Mouse (Mus musculus) ES-E14 (cell line): ENCODE measurements around the gene H2-Ob. TPM values are rescaled to one million over a fixed set of nuclear protein-coding genes. Genes with fewer than 3 reads are reported as not detected.
A peak's percentile ranks its signal among the peaks of the same experiment; 100 is the strongest.

Experiments
- DNase-seq: peaks from one replicate; pipeline ENCODE4 v3.0.0-alpha.2; 2013; ENCODE audit warnings: low read depth, low spot score
- H3K27ac ChIP-seq: 2 replicates; pipeline ENCODE4 v1.5.1; 2012; ENCODE audit warnings: low read depth, mild to moderate bottlenecking, low read length, moderate library complexity, mixed read lengths; ENCODE audit not compliant: poor library complexity, insufficient read depth, severe bottlenecking
- H3K36me3 ChIP-seq: 2 replicates; pipeline ENCODE4 v1.6.1; 2012; ENCODE audit warnings: mild to moderate bottlenecking, low read length, moderate library complexity, mixed read lengths; ENCODE audit not compliant: control insufficient read depth, poor library complexity, insufficient read depth, severe bottlenecking
- H3K4me1 ChIP-seq, 2 experiments: fragments of 150-350 bp in 1 of 2; sonication (generic) in 1 of 2; 2 replicates each; pipeline ENCODE4 v1.6.1; 2012; ENCODE audit warnings: low read length in 2 of 2, mild to moderate bottlenecking in 1 of 2, mixed read lengths in 1 of 2; ENCODE audit not compliant: control insufficient read depth in 2 of 2, insufficient read depth in 2 of 2, poor library complexity in 1 of 2
- H3K4me3 ChIP-seq, 2 experiments: fragments of 150-350 bp in 1 of 2; sonication (generic) in 1 of 2; 2 replicates each; pipeline ENCODE4 v1.5.1; 2012; ENCODE audit warnings: low read length in 2 of 2, low read depth in 1 of 2, mild to moderate bottlenecking in 1 of 2, mixed read lengths in 1 of 2; ENCODE audit not compliant: insufficient read depth in 1 of 2, poor library complexity in 1 of 2, severe bottlenecking in 1 of 2
- H3K9ac ChIP-seq: 2 replicates; pipeline ENCODE4 v1.6.1; 2012; ENCODE audit warnings: low read depth, mild to moderate bottlenecking, low read length, mixed read lengths; ENCODE audit not compliant: poor library complexity, insufficient read depth, severe bottlenecking
- H3K9me3 ChIP-seq: fragments of 150-350 bp; sonication (generic); 2 replicates; pipeline ENCODE4 v1.6.1; 2012; ENCODE audit warnings: low read depth, mild to moderate bottlenecking, low read length; ENCODE audit not compliant: control insufficient read depth, insufficient read depth
- CHD2 ChIP-seq: IDR thresholded peaks from 2 replicates; pipeline ENCODE4 v1.6.1; 2014; ENCODE audit warnings: mild to moderate bottlenecking, low read depth, low read length, inconsistent platforms
- HCFC1 ChIP-seq: IDR thresholded peaks from 2 replicates; pipeline ENCODE4 v1.6.1; 2012; ENCODE audit warnings: low read length, inconsistent platforms, borderline replicate concordance; ENCODE audit not compliant: insufficient read depth
- MAFK ChIP-seq: IDR thresholded peaks from 2 replicates; pipeline ENCODE4 v1.6.1; 2014; ENCODE audit warnings: mild to moderate bottlenecking, low read depth, low read length, inconsistent platforms; ENCODE audit not compliant: insufficient read depth
- ZC3H11A ChIP-seq: IDR thresholded peaks from 2 replicates; pipeline ENCODE4 v1.6.1; 2012; ENCODE audit warnings: low read depth, mild to moderate bottlenecking, inconsistent platforms, low read length, borderline replicate concordance
- ZNF384 ChIP-seq: IDR thresholded peaks from 2 replicates; pipeline ENCODE4 v1.6.1; 2012; ENCODE audit warnings: low read depth, low read length, inconsistent platforms
- in situ Hi-C, 2 experiments: fragments of 600-800 bp; cut with MboI; formaldehyde crosslinking; loops; one replicate each; pipeline ENCODE4 v1.15.1; 2025; ENCODE audit warnings: low sequenced_read_pairs in 2 of 2, inconsistent platforms in 1 of 2; ENCODE audit not compliant: unreplicated experiment in 2 of 2
- total RNA-seq: library from RNA; depleted of rRNA; stranded (reverse); fragments of 300-350 nt; gene quantifications from 2 replicates; pipeline ENCODE4 v1.2.3, GENCODE M21; 2012

H2-Ob gene
- total RNA-seq, 1 experiment, result not detected

DNA sequence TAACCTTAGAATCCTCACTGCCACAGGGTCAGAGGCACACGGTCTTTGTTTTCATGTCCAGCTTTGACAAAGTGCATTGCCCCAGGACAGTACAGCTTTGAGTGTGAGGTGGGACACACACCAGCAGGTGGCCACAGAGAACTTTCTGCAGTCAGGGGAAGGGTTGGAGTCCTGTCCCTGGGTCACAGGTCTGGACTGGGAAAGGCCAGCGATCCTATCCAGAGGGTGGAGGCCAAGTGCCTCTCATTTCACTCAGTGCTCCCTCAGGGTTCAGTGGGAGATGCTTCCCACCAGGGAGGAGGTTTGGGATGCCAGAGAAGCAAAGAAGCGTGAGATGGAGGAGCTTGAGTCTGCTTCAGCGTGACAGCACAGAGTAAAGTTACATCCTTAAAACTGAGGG is 13.0 kb downstream of the H2-Ob start:
- H3K27ac ChIP-seq, result no peak overlapping the region
- in situ Hi-C loops, result no loop called here
- H3K4me3 ChIP-seq, result no peak overlapping the region
- no peaks in the 10 kb centered on the region for H3K36me3 ChIP-seq
- TF ChIP-seq HCFC1 (no peak), CHD2 (no peak), ZC3H11A (no peak), MAFK (no peak), ZNF384 (no peak)
- no peak overlapping the region for H3K9ac ChIP-seq
- DNase-seq, result no peak
- no peaks in the 10 kb centered on the region for H3K4me1 ChIP-seq
- no peaks in the 10 kb centered on the region for H3K9me3 ChIP-seq

DNA sequence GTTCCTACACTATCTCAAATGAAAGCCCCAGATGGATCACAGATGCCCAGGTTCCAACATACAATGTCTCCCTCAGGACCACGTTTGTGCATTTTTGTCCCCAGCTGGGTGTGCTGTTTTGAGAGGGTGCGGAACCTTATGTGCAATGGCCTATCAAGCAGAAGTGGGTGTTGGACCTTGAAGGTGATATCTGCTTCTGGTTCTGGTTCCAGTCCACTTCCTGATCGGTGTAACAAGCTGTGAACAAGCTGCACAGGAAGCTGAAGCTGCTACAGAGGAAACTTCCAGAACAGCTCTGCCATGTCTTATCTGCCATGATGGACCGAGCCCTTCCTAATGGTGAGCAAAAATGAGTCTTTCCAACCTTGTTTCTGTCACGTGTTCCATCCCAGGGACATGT is 17.8 kb downstream of the H2-Ob start:
- Histone ChIP-seq H3K4me1 (no peaks in the 10 kb centered on the region), H3K9me3 (no peaks in the 10 kb centered on the region), H3K9ac (no peak overlapping the region), H3K4me3 (no peak overlapping the region), H3K36me3 (no peaks in the 10 kb centered on the region), H3K27ac (no peak overlapping the region)
- in situ Hi-C loops, result no loop called here
- no peak for TF ChIP-seq ZNF384
- TF ChIP-seq HCFC1, result no peak
- no peak for TF ChIP-seq MAFK
- TF ChIP-seq CHD2, result no peak
- no peak for TF ChIP-seq ZC3H11A
- DNase-seq, result no peak

DNA sequence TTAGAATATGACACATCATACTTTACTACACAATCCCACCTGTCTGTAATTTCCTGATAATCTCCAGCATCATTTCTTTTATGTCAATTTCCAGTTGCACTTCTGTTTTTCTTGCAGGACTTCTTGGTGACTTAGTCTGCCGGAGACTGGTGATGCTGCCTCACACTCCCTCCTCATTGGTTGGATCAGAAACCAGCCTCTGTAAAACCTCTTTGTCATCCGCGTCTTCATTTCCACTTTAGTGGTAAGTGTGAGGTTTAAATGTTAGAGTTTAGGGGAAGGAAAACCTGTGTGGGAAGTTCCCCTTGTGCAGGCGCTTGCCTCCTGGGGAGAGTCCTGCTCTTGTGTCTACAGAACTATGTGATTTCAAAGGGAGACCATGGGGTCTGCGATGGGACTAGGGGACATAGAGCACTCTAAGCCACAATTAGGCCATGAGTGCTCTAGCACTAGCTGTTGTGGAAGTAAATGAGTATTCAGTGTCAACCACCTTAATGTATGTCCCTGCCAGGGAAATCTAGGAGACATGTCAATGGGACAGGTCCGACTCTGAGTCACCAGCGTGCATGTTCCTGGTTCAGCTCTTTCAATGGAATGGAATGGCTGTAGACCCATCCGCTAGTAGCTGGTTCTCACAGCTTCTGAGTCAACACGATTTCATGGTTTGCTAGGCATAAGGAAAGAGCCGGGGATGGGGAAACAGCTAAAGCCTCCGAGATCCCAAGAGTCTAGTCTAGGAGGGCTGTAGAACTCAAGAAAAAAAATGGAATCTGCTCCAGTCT is 19.1 kb downstream of the H2-Ob start, which contains the start of gene H2-Ab1:
H2-Ab1 (plus strand) TSS at position 96 of the 782 bp plus-strand sequence.
- H3K9ac ChIP-seq, result no peak within 1 kb of the TSS

DNA sequence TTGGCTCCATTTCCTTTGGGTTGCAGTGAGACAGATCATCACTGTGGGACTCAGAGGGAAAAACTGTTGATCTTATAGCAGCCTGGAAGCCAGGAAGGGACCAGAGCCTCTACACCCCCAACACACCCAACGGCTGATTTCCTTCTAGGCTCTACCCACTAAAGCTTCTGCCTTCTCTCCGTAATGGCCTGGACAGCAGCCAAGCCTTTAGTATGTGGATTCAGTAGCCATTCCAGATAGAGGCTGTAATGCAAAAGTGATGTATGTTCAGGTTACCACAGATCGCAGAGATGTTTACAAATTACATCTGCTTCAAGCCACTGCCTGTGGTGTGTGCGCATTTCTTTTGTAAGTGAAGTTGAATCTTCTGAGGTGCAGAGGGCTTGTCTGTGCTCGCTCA is 21.8 kb downstream of the H2-Ob start:
- TF ChIP-seq MAFK (no peak), ZC3H11A (no peak), HCFC1 (no peak), ZNF384 (no peak), CHD2 (no peak)
- Histone ChIP-seq H3K9me3 (no peaks in the 10 kb centered on the region), H3K4me3 (no peak overlapping the region), H3K4me1 (peaks cover 0 to 2% of the 10 kb centered on the region in 2 experiments; a peak in 1 of 4 replicates), H3K36me3 (no peaks in the 10 kb centered on the region), H3K9ac (no peak overlapping the region), H3K27ac (no peak overlapping the region)
- no peak for DNase-seq
- in situ Hi-C loops, result no loop called here

More for the DNA sequence above, 19.1 kb downstream of the H2-Ob start, which contains the start of gene H2-Ab1:
- Histone ChIP-seq H3K27ac (no peak within 1 kb of the TSS), H3K4me3 (no peak within 1 kb of the TSS), H3K9me3 (no peaks in the 10 kb centered on the region), H3K4me1 (no peaks in the 10 kb centered on the region; a peak in 1 of 4 replicates), H3K36me3 (no peaks in the 10 kb centered on the region)
- DNase-seq, result no peak
- in situ Hi-C loops, result no loop called here
- TF ChIP-seq HCFC1 (no peak), ZC3H11A (no peak), CHD2 (peak; percentile 95), ZNF384 (no peak), MAFK (no peak)
